Mouse (Mus musculus) thymus, adult 18-20 months (tissue): Measurements from ENCODE around the gene Olfr1110.
"Not testable (repeated sequence)": the region's sequence is repeated elsewhere in the genome, so short reads cannot be mapped to it uniquely, and the experiment has no call there.

ENCODE experiments used
- DNase-seq, 2 experiments: peaks; one replicate each; pipeline ENCODE4 v3.0.0; 2022; ENCODE audit warnings: mixed read lengths in 2 of 2

The Olfr1110 gene

GRCm38 (mm10) chr2:87140200-87140599, at the start of gene Olfr1110:
Gene Olfr1110 (minus strand): TSS chr2:87140300.
- no peak for DNase-seq

GRCm38 (mm10) chr2:87187498-87187897, 47.4 kb upstream of the Olfr1110 start, which contains the start of gene Olfr1112:
Gene Olfr1112 (plus strand): TSS chr2:87187798.
- no peak for DNase-seq

GRCm38 (mm10) chr2:87167731-87168130, 27.6 kb upstream of the Olfr1110 start:
- not testable (repeated sequence) for DNase-seq

- DNase-seq, result no peak
These were observed 12.4 kb upstream of the Olfr1110 start, which contains the start of gene Olfr1111 for GRCm38 (mm10) chr2:87152524-87152923. Gene Olfr1111 (minus strand): TSS chr2:87152624.

GRCm38 (mm10) chr2:87114467-87114866, 25.6 kb downstream of the Olfr1110 start, which contains the start of gene Olfr259:
Gene Olfr259 (minus strand): TSS chr2:87114567.
- DNase-seq, result no peak

- no peak for DNase-seq
These were observed 44.2 kb downstream of the Olfr1110 start, which contains the start of gene Olfr1109 for GRCm38 (mm10) chr2:87095908-87096307. Gene Olfr1109 (minus strand): TSS chr2:87096008.
